Mouse (Mus musculus) ES-E14 (cell line): Measurements from ENCODE around the gene Ksr1.

Experiments used
- CHD2 ChIP-seq: IDR thresholded peaks from 2 replicates; pipeline ENCODE4 v1.6.1; 2014; ENCODE audit warnings: mild to moderate bottlenecking, low read depth, low read length, inconsistent platforms
- MAFK ChIP-seq: IDR thresholded peaks from 2 replicates; pipeline ENCODE4 v1.6.1; 2014; ENCODE audit warnings: mild to moderate bottlenecking, low read depth, low read length, inconsistent platforms; ENCODE audit not compliant: insufficient read depth
- ZC3H11A ChIP-seq: IDR thresholded peaks from 2 replicates; pipeline ENCODE4 v1.6.1; 2012; ENCODE audit warnings: low read depth, mild to moderate bottlenecking, inconsistent platforms, low read length, borderline replicate concordance
- ZNF384 ChIP-seq: IDR thresholded peaks from 2 replicates; pipeline ENCODE4 v1.6.1; 2012; ENCODE audit warnings: low read depth, low read length, inconsistent platforms

- TF ChIP-seq CHD2 (no peak), ZNF384 (no peak), MAFK (no peak), ZC3H11A (no peak)
Observed at GRCm38 (mm10) chr11:78986311-78987002, 159.8 kb downstream of the Ksr1 start.
